Mouse (Mus musculus): ENCODE results near the gene Pcolce. TPM values are rescaled to one million over a fixed set of nuclear protein-coding genes. Genes with fewer than 3 reads are reported as not detected.
"Not testable (repeated sequence)": the region's sequence is repeated elsewhere in the genome, so short reads cannot be mapped to it uniquely, and the experiment has no call there.

Gene Pcolce
- polyA plus RNA-seq, 1 experiment, result 23.4 TPM

- peaks cover 4% of the 10 kb centered on the region for H3K4me1 ChIP-seq (ENCODE audit: control insufficient read depth, insufficient read depth, low read length)
- whole genome bisulfite sequencing, result 1% methylated on average over 9 of the region's 9 CpGs
- TF ChIP-seq POLR2A (IDR thresholded peaks at IDR 0.05; ENCODE audit: borderline replicate concordance, control insufficient read depth, low read depth, low read length) (no peak), CTCF (IDR thresholded peaks at IDR 0.05; ENCODE audit: control insufficient read depth, insufficient read depth, low read length) (no peak)
- peak overlapping the region; percentile 80 for H3K27ac ChIP-seq (ENCODE audit: control insufficient read depth, insufficient read depth, low read depth, low read length, poor library complexity)
- peak overlapping the region; percentile 77 for H3K4me3 ChIP-seq (replicated peaks; ENCODE audit: control insufficient read depth, low read depth, low read length)
These were observed 14.4 kb upstream of the Pcolce start for GRCm38 (mm10) chr5:137627991-137628390.

- WGBS, result 22% methylated on average over 11 of the region's 11 CpGs
- peak overlapping the region; percentile 82 for H3K27ac ChIP-seq (ENCODE audit: control insufficient read depth, insufficient read depth, low read depth, low read length, poor library complexity)
- H3K4me3 ChIP-seq (replicated peaks; ENCODE audit: control insufficient read depth, low read depth, low read length), result peak overlapping the region; percentile 39
- H3K4me1 ChIP-seq (ENCODE audit: control insufficient read depth, insufficient read depth, low read length), result peaks cover 3% of the 10 kb centered on the region
- no peak for TF ChIP-seq CTCF (IDR thresholded peaks at IDR 0.05; ENCODE audit: control insufficient read depth, insufficient read depth, low read length)
- TF ChIP-seq POLR2A (IDR thresholded peaks at IDR 0.05; ENCODE audit: borderline replicate concordance, control insufficient read depth, low read depth, low read length), result no peak
These were observed 10.4 kb upstream of the Pcolce start for GRCm38 (mm10) chr5:137623937-137624530.

GRCm38 (mm10) chr5:137615347-137615746 lies 1.8 kb upstream of the Pcolce start:
- TF ChIP-seq CTCF (IDR thresholded peaks at IDR 0.05; ENCODE audit: control insufficient read depth, insufficient read depth, low read length) (no peak), POLR2A (IDR thresholded peaks at IDR 0.05; ENCODE audit: borderline replicate concordance, control insufficient read depth, low read depth, low read length) (no peak)
- 77% methylated on average over 7 of the region's 7 CpGs for WGBS
- no peak overlapping the region for H3K27ac ChIP-seq (ENCODE audit: control insufficient read depth, insufficient read depth, low read depth, low read length, poor library complexity)
- peaks cover 2% of the 10 kb centered on the region; the same call in 1 of the 2 replicates for H3K4me1 ChIP-seq (ENCODE audit: control insufficient read depth, insufficient read depth, low read length)
- H3K4me3 ChIP-seq (replicated peaks; ENCODE audit: control insufficient read depth, low read depth, low read length), result no peak overlapping the region

GRCm38 (mm10) chr5:137614921-137615320 lies 1.3 kb upstream of the Pcolce start:
- H3K27ac ChIP-seq (ENCODE audit: control insufficient read depth, insufficient read depth, low read depth, low read length, poor library complexity); H3K4me3 ChIP-seq (replicated peaks; ENCODE audit: control insufficient read depth, low read depth, low read length); H3K4me1 ChIP-seq (ENCODE audit: control insufficient read depth, insufficient read depth, low read length): not testable (repeated sequence)
- 83% methylated on average over 2 of the region's 2 CpGs for WGBS

- 83% methylated on average over 5 of the region's 5 CpGs for WGBS
- Histone ChIP-seq H3K4me1 (ENCODE audit: control insufficient read depth, insufficient read depth, low read length) (peaks cover 2% of the 10 kb centered on the region; the same call in 1 of the 2 replicates), H3K27ac (ENCODE audit: control insufficient read depth, insufficient read depth, low read depth, low read length, poor library complexity) (no peak overlapping the region), H3K4me3 (replicated peaks; ENCODE audit: control insufficient read depth, low read depth, low read length) (no peak overlapping the region)
- TF ChIP-seq CTCF (IDR thresholded peaks at IDR 0.05; ENCODE audit: control insufficient read depth, insufficient read depth, low read length) (no peak), POLR2A (IDR thresholded peaks at IDR 0.05; ENCODE audit: borderline replicate concordance, control insufficient read depth, low read depth, low read length) (no peak)
These were observed 508 bp downstream of the Pcolce start for GRCm38 (mm10) chr5:137613076-137613475.

GRCm38 (mm10) chr5:137611245-137611602 lies 2.4 kb downstream of the Pcolce start:
- Histone ChIP-seq H3K4me3 (replicated peaks; ENCODE audit: control insufficient read depth, low read depth, low read length) (no peak overlapping the region), H3K27ac (ENCODE audit: control insufficient read depth, insufficient read depth, low read depth, low read length, poor library complexity) (no peak overlapping the region), H3K4me1 (ENCODE audit: control insufficient read depth, insufficient read depth, low read length) (peaks cover 2% of the 10 kb centered on the region; the same call in 1 of the 2 replicates)
- TF ChIP-seq POLR2A (IDR thresholded peaks at IDR 0.05; ENCODE audit: borderline replicate concordance, control insufficient read depth, low read depth, low read length), result no peak
- TF ChIP-seq CTCF (IDR thresholded peaks at IDR 0.05; ENCODE audit: control insufficient read depth, insufficient read depth, low read length), result no peak
- WGBS, result 47% methylated on average over 6 of the region's 6 CpGs

GRCm38 (mm10) chr5:137610548-137611244 lies 2.9 kb downstream of the Pcolce start:
- H3K4me1 ChIP-seq (ENCODE audit: control insufficient read depth, insufficient read depth, low read length), result peaks cover 2% of the 10 kb centered on the region; the same call in 1 of the 2 replicates
- no peak for TF ChIP-seq POLR2A (IDR thresholded peaks at IDR 0.05; ENCODE audit: borderline replicate concordance, control insufficient read depth, low read depth, low read length)
- no peak for TF ChIP-seq CTCF (IDR thresholded peaks at IDR 0.05; ENCODE audit: control insufficient read depth, insufficient read depth, low read length)
- no peak overlapping the region for H3K4me3 ChIP-seq (replicated peaks; ENCODE audit: control insufficient read depth, low read depth, low read length)
- WGBS, result 60% methylated on average over 12 of the region's 12 CpGs
- no peak overlapping the region; the same call in 1 of the 2 replicates for H3K27ac ChIP-seq (ENCODE audit: control insufficient read depth, insufficient read depth, low read depth, low read length, poor library complexity)

- WGBS, result 81% methylated on average over 4 of the region's 4 CpGs
- peak overlapping the region; percentile 15; the same call in 1 of the 2 replicates for H3K27ac ChIP-seq (ENCODE audit: control insufficient read depth, insufficient read depth, low read depth, low read length, poor library complexity)
- H3K4me3 ChIP-seq (replicated peaks; ENCODE audit: control insufficient read depth, low read depth, low read length), result no peak overlapping the region
- H3K4me1 ChIP-seq (ENCODE audit: control insufficient read depth, insufficient read depth, low read length), result peaks cover 2% of the 10 kb centered on the region; the same call in 1 of the 2 replicates
- no peak for TF ChIP-seq CTCF (IDR thresholded peaks at IDR 0.05; ENCODE audit: control insufficient read depth, insufficient read depth, low read length)
- no peak for TF ChIP-seq POLR2A (IDR thresholded peaks at IDR 0.05; ENCODE audit: borderline replicate concordance, control insufficient read depth, low read depth, low read length)
These were observed 3.5 kb downstream of the Pcolce start for GRCm38 (mm10) chr5:137610056-137610455.

All from bone marrow, adult 2 months (tissue).